8 mouse cellular contexts compared by ENCODE assay signal in genomic region chr7:101109006-101109855, GRCm38 (mm10). TPM values are rescaled to one million over a fixed set of nuclear protein-coding genes. Genes with fewer than 3 reads are reported as not detected.
DNase-seq lines count a peak whose midpoint lies in the region; ATAC-seq lines count a peak whose summit lies in the region.

No protein-coding gene starts in this region.

- H3K4me2 ChIP-seq in forebrain, embryonic 14.5 days (ENCODE audit: low read length) = peak overlapping the region; percentile 78
- peak overlapping the region; percentile 72 for H3K4me2 ChIP-seq in intestine, embryonic 15.5 days (replicated peaks)
- peak overlapping the region; percentile 93 for H3K4me2 ChIP-seq in liver, embryonic 11.5 days

- H3K27ac ChIP-seq in forebrain, embryonic 14.5 days (ENCODE audit: low read depth, low read length) = peak overlapping the region; percentile 98
- H3K27ac ChIP-seq in intestine, embryonic 15.5 days = peak overlapping the region; percentile 99
- peak overlapping the region; percentile 75 for H3K27ac ChIP-seq in liver, embryonic 11.5 days (ENCODE audit: low read depth, low read length)

- DNase-seq in ovary, postnatal 36 days (ENCODE audit: low spot score) = peak; percentile 49
- DNase-seq in ovary, postnatal 14 days (ENCODE audit: low spot score) = no peak
- DNase-seq in cerebellum, adult 11 months = peak; percentile 50
- peak; percentile 55 for DNase-seq in forebrain, embryonic 14.5 days (ENCODE audit: low spot score)
- peak; percentile 71 for DNase-seq in liver, embryonic 11.5 days (ENCODE audit: low spot score)
- DNase-seq in neural tube, embryonic 10.5 days (ENCODE audit: extremely low spot score, low spot score) = peak; percentile 57

- H3K36me3 ChIP-seq in forebrain, embryonic 14.5 days (ENCODE audit: control insufficient read depth, insufficient read depth, low read length) = peaks cover 12% of the 10 kb centered on the region
- H3K36me3 ChIP-seq in intestine, embryonic 15.5 days = no peaks in the 10 kb centered on the region; the same call in 1 of the 2 replicates
- peaks cover 11% of the 10 kb centered on the region for H3K36me3 ChIP-seq in liver, embryonic 11.5 days (ENCODE audit: control insufficient read depth, insufficient read depth, low read length)

- H3K27me3 ChIP-seq in forebrain, embryonic 14.5 days (replicated peaks; ENCODE audit: control insufficient read depth, insufficient read depth, low read length) = no peaks in the 10 kb centered on the region
- H3K27me3 ChIP-seq in intestine, embryonic 15.5 days (replicated peaks) = no peaks in the 10 kb centered on the region
- H3K27me3 ChIP-seq in liver, embryonic 11.5 days (replicated peaks; ENCODE audit: control insufficient read depth, insufficient read depth, low read length) = no peaks in the 10 kb centered on the region

- H3K9me3 ChIP-seq in forebrain, embryonic 14.5 days (replicated peaks; ENCODE audit: control insufficient read depth, low read length) = no peaks in the 10 kb centered on the region
- H3K9me3 ChIP-seq in intestine, embryonic 15.5 days = no peaks in the 10 kb centered on the region
- H3K9me3 ChIP-seq in liver, embryonic 11.5 days (ENCODE audit: control insufficient read depth, low read length) = peaks cover 2% of the 10 kb centered on the region; the same call in 1 of the 2 replicates

- WGBS in forebrain, embryonic 14.5 days = under 1% methylated on average over 42 of the region's 47 CpGs
- under 1% methylated on average over 47 of the region's 47 CpGs for WGBS in intestine, embryonic 15.5 days
- under 1% methylated on average over 45 of the region's 47 CpGs for WGBS in liver, embryonic 11.5 days

- peak overlapping the region; percentile 97 for H3K9ac ChIP-seq in forebrain, embryonic 14.5 days (ENCODE audit: low read length)
- peak overlapping the region; percentile 88 for H3K9ac ChIP-seq in intestine, embryonic 15.5 days
- peak overlapping the region; percentile 74 for H3K9ac ChIP-seq in liver, embryonic 11.5 days (ENCODE audit: low read depth, low read length)

- peaks cover 8% of the 10 kb centered on the region; the same call in 1 of the 2 replicates for H3K4me1 ChIP-seq in forebrain, embryonic 14.5 days (ENCODE audit: control insufficient read depth, insufficient read depth, low read length)
- peaks cover 8% of the 10 kb centered on the region for H3K4me1 ChIP-seq in intestine, embryonic 15.5 days (replicated peaks)
- H3K4me1 ChIP-seq in liver, embryonic 11.5 days (replicated peaks; ENCODE audit: control insufficient read depth, insufficient read depth, low read length) = peaks cover 32% of the 10 kb centered on the region

- peak overlapping the region; percentile 82 for H3K4me3 ChIP-seq in forebrain, embryonic 14.5 days (ENCODE audit: low read depth, low read length)
- H3K4me3 ChIP-seq in intestine, embryonic 15.5 days (replicated peaks) = peak overlapping the region; percentile 92
- peak overlapping the region; percentile 69 for H3K4me3 ChIP-seq in liver, embryonic 11.5 days (ENCODE audit: low read depth, low read length)

- ATAC-seq in forebrain, embryonic 14.5 days = peak; percentile 13
- ATAC-seq in intestine, embryonic 15.5 days = peak; percentile 24
- ATAC-seq in liver, embryonic 11.5 days (replicated peaks; ENCODE audit: low FRiP score) = peak; percentile 8; the same call in 1 of the 2 replicates
- no peak for ATAC-seq in megakaryocyte-erythroid progenitor cell, adult 5-6 weeks (replicated peaks; ENCODE audit: low FRiP score, low TSS enrichment, poor library complexity, severe bottlenecking)

RNA-seq across cellular contexts. Expression of gene Fchsd2, which starts 16.6 kb away (rescaled TPM):
- 27.9 and 40.2 TPM in 2 replicates for polyA plus RNA-seq in forebrain, embryonic 14.5 days (2014; fragmentation: Nextera tagmentation; extraction: Ambion mirVana)
- polyA plus RNA-seq in intestine, embryonic 15.5 days (2015; fragmentation: Nextera tagmentation; extraction: Ambion mirVana) = 20.3 and 21.0 TPM in 2 replicates
- polyA plus RNA-seq in liver, embryonic 11.5 days (2014; fragmentation: Nextera tagmentation; extraction: Ambion mirVana) = 14.2 and 14.4 TPM in 2 replicates
- total RNA-seq in megakaryocyte-erythroid progenitor cell, adult 5-6 weeks (2014; fragmentation: Nextera tagmentation) = 16.2 and 19.1 TPM in 2 replicates
- total RNA-seq in megakaryocyte-erythroid progenitor cell, adult 5-6 weeks (2017) = 20.2 and 22.6 TPM in 2 replicates
